Mouse (Mus musculus): Measurements from ENCODE around the gene Gzmm.

- TF ChIP-seq CTCF (IDR thresholded peaks at IDR 0.05; ENCODE audit: borderline replicate concordance, extremely low read depth, insufficient read depth, insufficient read length) (no peak), POLR2A (IDR thresholded peaks at IDR 0.05; ENCODE audit: borderline replicate concordance, extremely low read depth, insufficient read depth, insufficient read length, poor library complexity, severe bottlenecking) (no peak)
These were observed 43.1 kb upstream of the Gzmm start, which contains the start of gene Odf3l2 for GRCm38 (mm10) chr10:79645711-79646110.

Data from brain, embryonic 14.5 days (tissue).